Mouse (Mus musculus) bone marrow, adult 2 months (tissue): ENCODE results near the gene Tomm40l.

ENCODE experiments used
- CTCF ChIP-seq: fragments of 200-500 bp; IDR thresholded peaks from 2 replicates; pipeline ENCODE4 v1.5.1; 2011; ENCODE audit warnings: low read length, control low read depth; ENCODE audit not compliant: control insufficient read depth, insufficient read depth
- POLR2A ChIP-seq: fragments of 200-500 bp; IDR thresholded peaks from 2 replicates; pipeline ENCODE4 v1.6.1; 2011; ENCODE audit warnings: low read depth, mild to moderate bottlenecking, control low read depth, low read length, borderline replicate concordance; ENCODE audit not compliant: control insufficient read depth

DNA sequence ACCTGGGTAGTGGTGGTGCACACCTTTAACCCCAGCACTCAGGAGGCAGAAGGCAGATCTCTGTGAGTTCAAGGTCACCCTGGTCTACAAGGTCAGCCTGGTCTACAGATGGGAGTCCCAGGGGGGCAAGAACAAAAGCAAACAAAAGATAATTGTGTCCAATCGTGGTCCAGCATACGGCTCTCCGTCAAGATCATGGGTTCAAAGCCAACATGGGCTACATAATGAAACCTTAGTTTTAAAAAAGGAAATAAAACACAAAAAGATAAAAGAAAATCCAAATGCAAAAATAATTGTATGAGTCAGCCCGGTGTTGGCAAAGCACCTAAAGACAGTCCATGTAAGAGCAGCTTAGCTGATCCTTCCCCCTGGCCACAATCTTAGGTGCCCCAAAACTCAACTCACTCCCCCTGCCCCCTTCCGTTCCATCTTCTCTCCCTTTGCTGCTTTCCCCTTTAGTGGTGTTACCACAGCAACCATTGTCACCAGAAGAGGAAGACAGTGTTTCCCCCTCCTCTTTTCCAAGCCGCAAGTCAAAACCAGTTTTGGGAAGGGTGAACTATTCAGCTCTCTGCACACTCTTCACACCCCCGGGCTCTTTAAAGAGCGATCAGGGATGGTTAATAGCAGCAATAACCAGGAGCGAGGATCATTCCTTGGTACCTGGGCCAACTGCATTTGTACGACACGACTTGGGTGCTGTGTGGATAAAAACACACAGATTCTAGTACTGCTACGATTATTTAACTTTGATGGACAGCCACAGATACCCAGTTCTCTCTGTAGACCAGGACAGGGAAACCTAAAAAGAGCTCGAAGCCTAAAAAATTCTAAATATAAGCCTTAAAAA, 34.2 kb downstream of the Tomm40l start:
- no peak for TF ChIP-seq POLR2A
- no peak for TF ChIP-seq CTCF
